Mouse (Mus musculus) cortical plate, adult 2 months (tissue): Measurements from ENCODE around the gene Ambp.

ENCODE experiments used
- CTCF ChIP-seq: fragments of 200-500 bp; IDR thresholded peaks from 2 replicates; pipeline ENCODE4 v1.5.1; 2011; ENCODE audit warnings: mild to moderate bottlenecking, control low read depth, low read length; ENCODE audit not compliant: insufficient read depth; ENCODE audit errors: extremely low read depth
- POLR2A ChIP-seq: fragments of 200-500 bp; IDR thresholded peaks from 2 replicates; pipeline ENCODE4 v1.6.1; 2011; ENCODE audit warnings: mild to moderate bottlenecking, low read length, control low read depth; ENCODE audit not compliant: insufficient read depth; ENCODE audit errors: extremely low read depth

DNA sequence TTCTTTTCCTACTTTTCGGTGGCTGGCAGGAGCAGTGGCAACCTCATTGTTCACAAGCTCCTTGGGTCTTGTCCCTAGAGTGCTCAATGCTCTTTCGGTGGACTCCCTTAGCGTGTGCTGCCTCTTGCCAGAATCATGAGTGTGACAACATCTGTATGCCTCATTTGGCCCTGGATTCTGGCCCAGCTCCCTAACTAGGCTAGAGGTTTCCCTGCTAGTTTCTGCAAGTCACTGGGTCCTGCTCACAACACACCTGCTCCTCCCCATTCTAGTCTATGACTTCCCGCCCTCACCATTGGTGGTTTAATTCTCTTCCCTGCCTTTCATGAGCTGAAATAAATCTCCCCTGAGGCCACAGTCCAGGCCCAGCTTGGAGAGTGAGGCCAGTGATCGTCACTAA lies 44.8 kb upstream of the Ambp start:
- TF ChIP-seq CTCF (no peak), POLR2A (no peak)
